Mouse (Mus musculus) testis, postnatal 14 days (tissue): ENCODE measurements at regions not wholly inside any gene's neighbourhood (a gene's known extent, or its start where the extent isn't known, plus 50 kb on each side); places are given as distances from the start of the nearest gene placed in this dataset.
"Not testable (repeated sequence)": the region's sequence is repeated elsewhere in the genome, so short reads cannot be mapped to it uniquely, and the experiment has no call there.

ENCODE experiments used
- DNase-seq: peaks from one replicate; pipeline ENCODE4 v3.0.0; 2021; ENCODE audit warnings: low spot score

DNA sequence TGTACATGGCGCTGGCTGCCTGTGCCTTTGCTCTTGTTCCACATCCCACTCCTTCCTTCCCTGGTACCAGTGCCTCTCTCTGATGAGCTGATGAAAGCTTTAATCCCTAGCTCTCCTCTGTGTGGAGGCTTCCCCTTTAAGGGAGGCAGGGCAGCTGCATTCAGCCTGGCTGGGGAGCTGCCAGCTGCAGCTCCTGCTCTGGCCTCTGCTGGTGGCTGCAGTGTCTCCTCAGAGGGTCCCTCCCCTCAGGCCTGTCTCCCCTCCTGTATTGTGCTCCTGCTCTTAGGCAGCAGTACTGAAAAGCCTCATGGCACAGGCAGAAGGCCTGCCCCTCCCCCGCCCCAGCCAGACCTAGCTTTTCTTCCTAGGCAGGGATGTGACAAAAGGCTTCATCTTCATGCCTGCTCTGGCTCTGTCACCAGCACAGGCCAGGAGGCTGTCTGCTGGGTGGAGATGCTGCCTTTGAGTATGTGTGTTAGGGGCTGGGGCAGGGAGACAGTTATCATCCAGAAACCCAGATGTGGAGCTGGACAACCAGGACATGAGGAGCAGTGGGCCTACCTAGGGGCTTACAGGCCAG is 97.7 kb upstream of the Zcchc13 start:
- DNase-seq, result not testable (repeated sequence)

DNA sequence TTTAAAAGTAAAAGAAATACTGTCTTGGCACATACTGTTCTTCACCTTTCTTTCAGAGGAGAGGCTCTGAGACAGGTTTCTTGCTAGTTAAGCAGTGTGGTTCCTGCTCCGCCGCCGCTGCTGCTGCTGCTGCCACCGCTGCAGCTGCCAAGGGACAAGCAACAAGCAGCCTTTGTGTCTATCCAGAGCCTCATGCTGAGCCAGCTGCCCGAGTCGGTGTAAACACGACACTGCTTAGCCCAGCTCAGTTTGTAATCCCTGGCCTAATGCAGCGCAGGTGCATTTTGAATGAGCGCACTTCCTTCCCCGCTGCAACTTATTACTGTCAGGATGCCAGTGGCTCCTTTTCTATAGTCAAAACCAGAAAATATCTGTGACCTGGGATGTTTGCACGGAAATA is 97.1 kb upstream of the Zcchc13 start:
- DNase-seq, result no peak

DNA sequence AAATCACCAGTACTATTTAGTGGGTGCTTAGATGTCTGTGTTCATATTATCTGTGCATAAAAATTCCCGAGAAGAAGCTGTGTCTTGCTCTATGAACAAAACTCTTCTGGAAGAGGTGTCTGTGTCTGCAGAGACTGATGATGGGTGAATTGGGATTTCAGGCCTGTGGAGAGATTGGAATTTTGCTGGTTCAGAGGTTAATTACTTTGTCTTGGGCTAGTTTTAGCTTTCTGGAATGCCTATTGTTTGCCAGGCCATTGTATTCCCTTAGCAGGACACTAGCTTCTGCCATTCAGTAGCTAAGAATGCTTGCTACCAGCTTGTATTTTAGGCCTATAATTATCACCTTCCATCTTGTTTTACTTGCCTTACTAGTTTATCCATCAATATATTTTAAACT is 96.6 kb upstream of the Zcchc13 start:
- no peak for DNase-seq

DNA sequence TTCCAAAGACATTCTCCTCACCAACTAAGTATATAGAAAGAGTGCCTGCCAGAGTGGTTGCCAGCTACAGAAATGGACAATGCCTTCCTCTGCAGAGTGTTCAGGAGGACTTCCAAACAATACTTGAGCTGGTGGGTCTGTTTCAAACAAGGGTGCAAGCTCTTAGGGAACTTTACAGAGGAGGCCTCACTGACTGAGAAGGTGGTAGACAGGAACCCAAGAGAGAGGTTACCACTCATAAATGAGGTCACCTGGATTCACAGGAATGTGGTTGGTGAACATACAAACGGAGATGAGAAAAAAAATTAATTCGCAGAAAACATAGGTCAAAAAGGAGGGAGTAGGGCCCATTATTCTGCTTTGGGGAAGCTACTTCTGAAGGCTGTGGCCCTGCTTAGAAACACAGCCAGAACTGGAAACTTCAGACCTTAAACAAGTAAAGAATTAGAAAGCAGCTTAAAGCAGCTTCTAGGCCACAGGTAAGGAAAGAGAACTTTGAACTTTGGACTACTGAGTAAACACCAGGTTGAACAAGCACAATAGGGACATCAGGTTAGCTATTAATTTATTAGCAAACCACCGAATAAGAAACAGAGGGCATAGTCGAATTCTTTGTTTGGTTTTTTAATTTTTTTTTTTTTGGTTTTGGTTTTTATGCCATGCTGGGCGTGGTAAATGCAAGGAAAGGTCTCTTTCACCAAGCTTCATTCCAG is 83.7 kb upstream of the Zcchc13 start:
- DNase-seq, result no peak

DNA sequence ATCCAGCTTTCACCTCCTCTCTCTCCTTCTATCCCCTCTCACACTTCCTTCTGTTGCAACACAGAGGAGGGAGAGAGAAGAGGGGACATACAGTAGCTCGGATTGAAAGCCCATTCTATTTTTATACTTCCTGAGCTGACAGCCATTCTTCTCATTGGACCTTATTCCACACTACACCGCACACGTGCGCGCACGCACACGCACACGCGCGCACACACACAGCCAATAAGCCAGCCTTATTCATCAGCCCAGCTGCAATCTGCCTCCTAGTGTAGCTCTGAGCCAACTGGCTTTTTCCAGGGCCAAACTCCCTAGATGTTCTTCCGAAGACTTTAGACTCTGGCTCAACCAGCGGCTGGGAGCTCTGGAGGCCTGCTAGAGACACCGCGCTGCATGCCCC is 79.1 kb upstream of the Zcchc13 start:
- DNase-seq, result peak; percentile 6

DNA sequence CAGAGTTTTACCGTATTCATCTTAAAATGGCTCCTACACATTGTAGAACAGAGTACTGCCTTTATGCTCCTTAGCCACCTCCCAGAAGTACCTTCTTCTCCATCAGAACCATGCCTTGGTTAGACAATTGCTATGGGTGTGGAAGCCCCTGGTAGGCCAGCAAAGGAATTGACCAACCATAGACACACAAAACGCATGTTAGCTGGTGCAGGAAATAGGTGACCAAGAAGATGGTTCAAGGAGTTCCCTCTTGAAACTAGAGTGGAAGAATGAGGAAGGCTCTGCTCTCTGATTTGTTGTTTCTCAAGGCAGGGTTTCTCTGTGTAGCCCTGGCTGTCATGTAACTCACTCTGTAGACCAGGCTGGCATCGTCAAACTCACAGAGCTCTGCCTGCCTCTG is 77.2 kb upstream of the Zcchc13 start:
- no peak for DNase-seq

DNA sequence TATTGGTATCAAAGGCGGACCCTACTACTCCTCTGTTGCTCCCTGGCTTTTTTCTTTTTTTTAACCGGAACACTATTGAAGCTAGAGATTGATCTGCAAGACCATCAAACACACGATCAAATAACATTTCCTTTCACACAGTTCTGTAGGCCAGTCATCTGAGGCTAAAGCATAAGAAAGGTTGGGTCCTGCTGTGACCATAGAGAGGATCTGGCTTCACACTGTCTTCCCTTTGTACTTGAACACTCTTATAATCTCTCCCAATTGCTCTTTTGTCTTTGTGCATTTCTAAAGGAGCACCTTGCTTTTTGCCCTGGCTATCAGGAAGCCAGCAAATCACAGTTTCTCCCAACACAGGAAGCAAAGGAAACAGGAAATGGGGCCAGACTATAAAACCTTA is 76.8 kb upstream of the Zcchc13 start:
- no peak for DNase-seq

DNA sequence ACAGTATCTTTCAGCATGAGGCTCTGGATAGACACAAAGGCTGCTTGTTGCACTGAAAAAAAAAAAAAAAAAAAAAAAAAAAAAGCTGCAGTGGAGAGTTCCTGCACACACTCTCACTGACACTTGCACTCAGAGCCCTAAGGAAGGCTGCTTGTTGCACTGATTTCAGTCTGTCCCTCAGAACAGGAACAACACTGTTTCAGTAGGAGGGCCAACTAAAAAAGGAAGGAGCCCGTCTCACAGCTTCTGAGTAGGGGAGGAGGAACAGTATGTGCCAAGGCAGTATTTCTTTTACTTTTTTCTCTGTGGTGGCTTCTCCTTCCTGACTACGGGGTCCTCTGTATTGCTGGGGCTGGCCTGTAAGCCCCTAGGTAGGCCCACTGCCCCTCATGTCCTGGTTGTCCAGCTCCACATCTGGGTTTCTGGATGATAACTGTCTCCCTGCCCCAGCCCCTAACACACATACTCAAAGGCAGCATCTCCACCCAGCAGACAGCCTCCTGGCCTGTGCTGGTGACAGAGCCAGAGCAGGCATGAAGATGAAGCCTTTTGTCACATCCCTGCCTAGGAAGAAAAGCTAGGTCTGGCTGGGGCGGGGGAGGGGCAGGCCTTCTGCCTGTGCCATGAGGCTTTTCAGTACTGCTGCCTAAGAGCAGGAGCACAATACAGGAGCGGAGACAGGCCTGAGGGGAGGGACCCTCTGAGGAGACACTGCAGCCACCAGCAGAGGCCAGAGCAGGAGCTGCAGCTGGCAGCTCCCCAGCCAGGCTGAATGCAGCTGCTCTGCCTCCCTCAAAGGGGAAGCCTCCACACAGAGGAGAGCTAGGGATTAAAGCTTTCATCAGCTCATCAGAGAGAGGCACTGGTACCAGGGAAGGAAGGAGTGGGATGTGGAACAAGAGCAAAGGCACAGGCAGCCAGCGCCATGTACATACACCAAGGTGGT is 75.1 kb upstream of the Zcchc13 start:
- not testable (repeated sequence) for DNase-seq

DNA sequence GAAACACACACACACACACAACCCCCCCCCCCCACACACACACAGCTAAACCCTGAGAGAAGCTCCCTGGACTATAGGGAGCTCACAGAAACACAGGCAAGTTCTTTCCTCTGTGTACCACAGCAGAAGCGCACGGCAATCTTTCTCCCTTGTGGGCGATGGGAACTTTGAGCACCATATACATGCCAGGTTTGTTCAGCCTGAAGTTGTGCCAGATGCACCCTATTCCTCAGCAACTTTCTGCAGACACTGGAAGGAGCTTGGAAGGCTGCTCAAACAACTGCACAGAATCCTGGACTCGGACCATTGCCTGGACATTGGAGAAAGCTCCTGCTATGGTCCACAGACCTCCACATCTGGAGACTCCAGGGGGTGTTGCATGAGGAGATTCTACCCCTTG is 74.3 kb upstream of the Zcchc13 start:
- no peak for DNase-seq

DNA sequence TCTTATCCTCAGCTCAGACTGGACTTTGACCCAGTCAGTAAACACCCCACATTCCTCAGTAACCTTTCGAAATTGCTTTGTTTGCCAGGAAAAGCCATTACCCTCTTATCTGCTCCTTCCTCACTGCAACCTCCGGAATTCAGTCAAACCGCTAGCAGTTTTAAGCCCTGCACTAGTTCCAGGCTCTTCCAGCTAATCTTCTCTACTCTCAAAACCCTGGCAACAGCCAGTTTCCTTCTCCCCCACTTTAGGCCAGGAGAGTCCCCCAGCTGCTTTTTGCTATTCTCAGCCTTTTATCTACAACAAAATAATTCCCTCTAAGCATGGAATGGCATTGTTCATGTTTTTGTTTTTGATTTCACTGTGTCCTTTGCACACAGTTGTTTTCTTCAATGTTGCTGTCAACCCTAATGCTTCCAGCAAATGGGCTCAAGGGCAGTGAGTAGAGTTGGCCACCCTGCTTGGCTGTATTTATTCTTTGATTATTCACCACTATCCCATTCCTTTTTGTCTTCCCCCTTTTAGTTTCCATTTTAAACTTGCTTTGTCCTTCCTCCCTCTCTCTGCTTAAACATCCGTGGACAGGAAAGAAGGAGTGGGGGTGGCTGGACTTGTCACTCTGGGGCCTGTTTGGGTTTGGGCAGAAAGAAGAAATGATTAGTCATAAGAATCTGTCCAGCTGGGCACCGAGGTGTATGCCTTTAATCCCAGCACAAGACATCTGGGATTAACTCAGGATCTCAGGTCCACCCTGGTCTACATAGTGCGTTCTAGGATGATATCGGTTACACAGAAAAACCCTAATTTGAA is 73.5 kb upstream of the Zcchc13 start:
- DNase-seq, result no peak

DNA sequence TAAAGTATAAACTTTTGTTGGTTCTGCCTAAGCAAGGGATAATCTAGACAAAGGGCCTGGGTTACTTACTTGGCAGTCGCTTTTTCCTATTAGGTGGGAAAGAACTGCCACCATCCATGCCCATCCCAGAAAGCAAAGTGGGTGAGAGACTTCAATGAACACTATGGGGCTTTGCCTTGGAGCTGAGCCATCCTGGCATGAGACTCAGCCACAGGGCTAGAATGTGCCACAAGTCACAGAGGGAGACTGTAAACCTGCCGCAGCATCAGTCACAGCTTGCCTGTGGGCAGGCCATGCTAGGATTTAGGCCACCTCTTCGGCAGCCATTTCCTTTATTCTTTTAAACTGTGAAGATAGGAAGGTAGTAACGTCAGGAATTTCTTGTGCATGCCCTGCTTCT is 72.9 kb upstream of the Zcchc13 start:
- DNase-seq, result no peak

DNA sequence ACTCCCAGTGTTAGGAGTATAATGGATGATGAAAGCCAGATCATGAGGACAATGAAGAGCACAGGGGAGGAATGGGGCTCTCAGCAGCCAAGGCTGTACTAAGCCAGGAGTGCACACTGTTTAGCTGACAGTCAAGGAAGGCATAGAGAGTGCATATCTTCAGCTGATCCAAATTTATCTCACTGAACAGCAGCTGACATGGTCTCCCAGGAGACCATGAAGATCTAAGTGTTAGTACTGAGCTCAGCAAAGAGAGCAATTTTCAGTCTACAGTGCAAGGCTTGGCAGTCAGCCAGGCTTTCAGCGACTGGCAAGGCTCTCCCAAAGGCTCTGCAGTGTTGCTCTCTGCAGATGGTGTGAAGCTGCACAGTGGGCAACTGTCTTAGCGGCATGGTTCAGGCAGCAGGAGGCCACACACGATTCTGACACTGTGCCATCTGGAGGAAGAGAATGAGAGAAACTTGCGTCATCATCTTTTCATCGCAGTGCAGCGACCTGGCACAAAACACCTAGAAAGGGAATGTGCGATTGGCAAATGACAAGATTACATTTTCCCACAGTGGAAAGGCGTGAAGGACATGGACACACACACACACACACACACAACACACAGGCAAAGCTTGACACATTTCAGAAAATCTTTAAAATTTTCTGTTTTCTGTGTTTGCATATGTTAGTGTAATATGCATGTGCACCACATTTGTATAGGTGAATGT is 66.7 kb upstream of the Zcchc13 start:
- peak; percentile 4 for DNase-seq

DNA sequence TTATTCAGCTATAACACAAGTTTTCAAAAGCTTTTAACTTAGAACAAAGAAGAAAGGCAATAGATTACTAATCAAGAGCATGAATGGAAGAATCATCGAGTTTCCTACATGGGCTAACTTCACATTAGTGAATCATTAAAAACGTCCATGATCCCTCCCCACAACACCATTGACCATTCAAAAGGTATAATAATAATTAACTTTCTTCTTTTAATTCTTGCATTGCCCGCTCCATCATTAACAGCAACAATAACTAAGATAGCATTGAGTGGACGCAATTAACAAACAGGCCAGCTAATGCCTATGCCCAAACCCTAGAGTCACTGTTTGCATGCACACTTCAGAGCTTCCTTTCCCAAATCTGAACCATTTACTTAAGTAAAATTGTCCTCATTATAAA is 57.0 kb upstream of the Zcchc13 start:
- no peak for DNase-seq

DNA sequence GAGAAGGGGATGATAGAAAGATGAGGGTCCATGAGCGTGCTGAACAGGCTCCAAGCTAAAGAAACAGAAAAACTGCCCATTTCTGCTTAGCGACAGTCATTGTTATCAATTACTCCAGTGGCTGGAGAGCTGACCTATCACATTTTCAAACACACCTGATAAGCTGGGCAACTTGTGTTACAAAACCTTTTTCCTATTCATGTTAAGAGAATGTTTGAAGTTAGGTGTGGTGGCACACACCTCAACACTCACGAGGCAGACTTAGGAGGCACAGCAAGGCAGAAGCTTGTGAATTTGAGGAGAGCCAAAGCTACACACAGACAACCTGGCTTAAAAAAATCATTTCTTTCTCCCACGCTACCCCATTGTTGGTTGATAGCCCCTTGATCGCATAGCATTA is 50.9 kb upstream of the Zcchc13 start:
- DNase-seq, result no peak
